Mouse (Mus musculus) spleen, adult 2 months (tissue): Measurements from ENCODE around the gene Eaf2. TPM values are rescaled to one million over a fixed set of nuclear protein-coding genes. Genes with fewer than 3 reads are reported as not detected.

ENCODE experiments used
- DNase-seq, 2 experiments: peaks; one replicate each; pipeline versions ENCODE4 v3.0.0 to v3.0.0-alpha.2; 2012 to 2021; ENCODE audit warnings: low spot score in 2 of 2, low read depth in 1 of 2
- H3K27ac ChIP-seq: fragments of 200-500 bp; 2 replicates; pipeline ENCODE4 v1.5.1; 2012; ENCODE audit warnings: low read length, inconsistent platforms; ENCODE audit not compliant: insufficient read depth
- H3K27me3 ChIP-seq: fragments of 200-500 bp; 2 replicates; pipeline ENCODE4 v1.6.1; 2012; ENCODE audit warnings: mild to moderate bottlenecking, moderate library complexity, low read length, inconsistent platforms; ENCODE audit not compliant: control insufficient read depth, insufficient read depth
- H3K36me3 ChIP-seq: fragments of 200-500 bp; 2 replicates; pipeline ENCODE4 v1.6.1; 2012; ENCODE audit warnings: mild to moderate bottlenecking, low read length, inconsistent platforms; ENCODE audit not compliant: control insufficient read depth, insufficient read depth
- H3K4me1 ChIP-seq: fragments of 200-500 bp; 2 replicates; pipeline ENCODE4 v1.6.1; 2011; ENCODE audit warnings: inconsistent platforms; ENCODE audit not compliant: control insufficient read depth, insufficient read depth, insufficient read length
- H3K4me3 ChIP-seq: fragments of 200-500 bp; 2 replicates; pipeline ENCODE4 v1.5.1; 2011; ENCODE audit warnings: mild to moderate bottlenecking, inconsistent platforms; ENCODE audit not compliant: insufficient read depth, insufficient read length; ENCODE audit errors: extremely low read depth
- CTCF ChIP-seq: fragments of 200-500 bp; IDR thresholded peaks from 2 replicates; pipeline ENCODE4 v1.5.1; 2011; ENCODE audit warnings: mild to moderate bottlenecking, inconsistent platforms; ENCODE audit not compliant: insufficient read depth, insufficient read length, insufficient replicate concordance; ENCODE audit errors: extremely low read depth
- POLR2A ChIP-seq: fragments of 200-500 bp; IDR thresholded peaks from 2 replicates; pipeline ENCODE4 v1.6.1; 2011; ENCODE audit warnings: low read depth, low read length, inconsistent platforms
- WGBS: fragments of 180-500 bp; shearing (Covaris S2); methylation state at CpG from one replicate; pipeline ENCODE4 v1.1.7; 2018; 5-methylcytosine and 5-hydroxymethylcytosine counted together
- polyA plus RNA-seq: library from polyadenylated mRNA; depleted of rRNA; stranded (reverse); fragments of >200 nt; gene quantifications from 2 replicates; pipeline ENCODE4 v1.2.3, GENCODE M21; 2012

Eaf2 gene
- polyA plus RNA-seq, 1 experiment: 1.9 TPM

GRCm38 (mm10) chr16:36820747-36821146 is 54.1 kb downstream of the Eaf2 start:
- Histone ChIP-seq H3K4me3 (no peak overlapping the region), H3K4me1 (peaks cover 3% of the 10 kb centered on the region; the same call in 1 of the 2 replicates), H3K27ac (no peak overlapping the region), H3K27me3 (no peaks in the 10 kb centered on the region), H3K36me3 (no peaks in the 10 kb centered on the region)
- no peak for DNase-seq
- TF ChIP-seq CTCF (no peak), POLR2A (no peak)
- 76% methylated on average over 3 of the region's 3 CpGs for WGBS

GRCm38 (mm10) chr16:36820016-36820415 is 54.8 kb downstream of the Eaf2 start:
- Histone ChIP-seq H3K4me1 (peaks cover 3% of the 10 kb centered on the region; the same call in 1 of the 2 replicates), H3K27ac (no peak overlapping the region), H3K36me3 (no peaks in the 10 kb centered on the region), H3K27me3 (no peaks in the 10 kb centered on the region), H3K4me3 (no peak overlapping the region)
- no peak for DNase-seq
- WGBS: 93% methylated on average over 6 of the region's 6 CpGs
- TF ChIP-seq CTCF (no peak), POLR2A (no peak)

GRCm38 (mm10) chr16:36817321-36817926 is 57.4 kb downstream of the Eaf2 start:
- TF ChIP-seq CTCF (peak; percentile 9; the same call in 1 of the 2 replicates), POLR2A (no peak)
- H3K4me3 ChIP-seq: no peak overlapping the region

GRCm38 (mm10) chr16:36816916-36817315 is 57.9 kb downstream of the Eaf2 start:
- DNase-seq: no peak
- no peak for TF ChIP-seq CTCF
- TF ChIP-seq POLR2A: no peak
- Histone ChIP-seq H3K27ac (no peak overlapping the region), H3K4me1 (peaks cover 3% of the 10 kb centered on the region; the same call in 1 of the 2 replicates), H3K36me3 (no peaks in the 10 kb centered on the region), H3K27me3 (no peaks in the 10 kb centered on the region), H3K4me3 (no peak overlapping the region)

More at GRCm38 (mm10) chr16:36817321-36817926, 57.4 kb downstream of the Eaf2 start:
- no peaks in the 10 kb centered on the region for H3K36me3 ChIP-seq
- 23% methylated on average over 7 of the region's 7 CpGs for WGBS
- H3K4me1 ChIP-seq: peaks cover 3% of the 10 kb centered on the region; the same call in 1 of the 2 replicates
- H3K27me3 ChIP-seq: no peaks in the 10 kb centered on the region
- peak; percentile 68 to 73 for DNase-seq
- no peak overlapping the region for H3K27ac ChIP-seq

- H3K27ac ChIP-seq: no peak overlapping the region
- no peaks in the 10 kb centered on the region for H3K27me3 ChIP-seq
- no peaks in the 10 kb centered on the region for H3K4me1 ChIP-seq
- 79% methylated on average over 3 of the region's 3 CpGs for WGBS
- H3K36me3 ChIP-seq: no peaks in the 10 kb centered on the region
- no peak overlapping the region for H3K4me3 ChIP-seq
- no peak for DNase-seq
- TF ChIP-seq POLR2A (no peak), CTCF (no peak)
Measured at GRCm38 (mm10) chr16:36813680-36814079, 61.1 kb downstream of the Eaf2 start.

GRCm38 (mm10) chr16:36808616-36809015 is 66.2 kb downstream of the Eaf2 start:
- Histone ChIP-seq H3K36me3 (no peaks in the 10 kb centered on the region), H3K27ac (no peak overlapping the region), H3K27me3 (no peaks in the 10 kb centered on the region), H3K4me3 (no peak overlapping the region), H3K4me1 (no peaks in the 10 kb centered on the region)
- TF ChIP-seq CTCF (no peak), POLR2A (no peak)
- WGBS: 90% methylated on average over 3 of the region's 3 CpGs
- DNase-seq: no peak

- no peak for DNase-seq
- Histone ChIP-seq H3K36me3 (no peaks in the 10 kb centered on the region), H3K4me1 (no peaks in the 10 kb centered on the region), H3K27ac (no peak overlapping the region), H3K27me3 (no peaks in the 10 kb centered on the region), H3K4me3 (no peak overlapping the region)
- no peak for TF ChIP-seq CTCF
- TF ChIP-seq POLR2A: no peak
- 92% methylated on average over 3 of the region's 3 CpGs for WGBS
Measured at GRCm38 (mm10) chr16:36802361-36802760, 72.4 kb downstream of the Eaf2 start.
